Mouse (Mus musculus) brain, adult 2 months (tissue): ENCODE results near the gene Zfyve28.

Experiments used
- DNase-seq: peaks from one replicate; pipeline ENCODE4 v3.0.0; 2011; ENCODE audit warnings: low read depth, low spot score

The Zfyve28 gene

DNA sequence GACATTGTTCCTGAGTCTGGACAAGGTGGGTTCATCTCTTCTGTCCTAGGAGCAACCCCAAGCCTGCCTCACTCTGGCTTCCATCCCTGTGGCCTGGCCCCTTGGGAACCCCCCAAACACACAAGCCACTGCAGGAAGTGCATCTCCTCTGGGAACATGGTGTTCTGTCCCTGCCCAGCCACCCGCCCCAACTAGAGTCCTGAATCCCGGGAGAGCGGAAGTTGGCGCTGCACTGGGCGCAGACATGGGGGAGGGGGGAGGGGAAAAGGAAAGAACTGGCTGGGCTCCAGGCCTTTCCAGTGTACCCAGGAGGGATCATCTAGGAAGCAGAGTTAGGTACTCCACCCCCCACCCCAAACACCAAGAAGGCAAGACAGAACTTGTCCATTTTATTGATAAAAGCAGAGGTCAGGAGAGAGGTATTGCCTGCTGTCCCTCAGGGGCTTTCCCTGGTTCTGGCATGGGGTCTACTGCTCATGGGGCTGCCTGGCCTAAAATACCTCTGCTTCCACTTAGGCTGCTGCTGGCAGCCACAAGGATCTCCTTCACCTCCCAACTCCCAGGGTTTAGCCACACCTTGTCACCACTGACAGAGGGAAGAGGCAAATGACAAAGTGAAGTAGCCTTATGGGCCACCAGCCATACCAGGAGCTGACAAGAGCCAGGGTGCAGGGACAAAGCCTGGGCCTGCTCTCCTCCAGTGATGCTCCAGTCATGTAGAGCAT lies 104.9 kb downstream of the Zfyve28 start:
- DNase-seq: no peak

DNA sequence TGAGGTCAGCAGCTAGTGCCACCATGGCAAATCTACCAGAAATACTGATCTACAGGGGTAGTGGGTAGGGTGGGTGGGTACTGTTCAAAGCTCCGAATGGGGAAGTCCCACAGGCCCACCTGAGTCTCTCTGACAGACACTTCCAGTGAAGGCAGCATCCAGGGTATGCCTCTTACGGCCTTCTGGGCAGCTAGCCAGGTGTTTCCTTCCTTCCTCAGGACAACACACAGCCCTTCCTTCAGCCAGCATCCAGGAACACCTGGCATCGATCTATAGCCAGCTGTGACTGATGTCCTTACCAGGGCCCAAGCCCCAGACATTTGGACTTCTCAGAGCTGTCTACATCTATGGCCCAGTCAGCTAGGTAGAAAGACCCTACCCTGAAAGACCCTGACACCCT lies 105.8 kb downstream of the Zfyve28 start:
- no peak for DNase-seq

DNA sequence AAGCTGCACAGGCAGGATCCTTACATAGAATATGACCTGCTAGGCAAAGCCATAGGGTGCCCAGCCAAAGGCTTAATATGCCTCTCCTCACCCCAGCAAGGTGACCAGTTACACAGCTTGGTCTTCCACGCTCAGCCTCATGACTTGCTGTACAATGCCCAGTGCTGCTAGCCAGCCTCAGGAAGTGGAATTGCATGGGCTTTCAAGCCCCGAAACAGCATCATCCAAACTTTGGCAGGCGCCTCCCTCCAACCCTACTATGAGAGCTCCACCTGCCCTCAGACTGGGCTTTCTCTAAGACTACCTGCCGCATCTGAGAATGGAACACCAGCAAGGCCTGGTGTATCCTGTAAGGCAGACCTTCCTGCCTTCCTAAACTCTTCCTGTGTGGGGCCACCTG lies 110.4 kb downstream of the Zfyve28 start:
- DNase-seq: no peak

DNA sequence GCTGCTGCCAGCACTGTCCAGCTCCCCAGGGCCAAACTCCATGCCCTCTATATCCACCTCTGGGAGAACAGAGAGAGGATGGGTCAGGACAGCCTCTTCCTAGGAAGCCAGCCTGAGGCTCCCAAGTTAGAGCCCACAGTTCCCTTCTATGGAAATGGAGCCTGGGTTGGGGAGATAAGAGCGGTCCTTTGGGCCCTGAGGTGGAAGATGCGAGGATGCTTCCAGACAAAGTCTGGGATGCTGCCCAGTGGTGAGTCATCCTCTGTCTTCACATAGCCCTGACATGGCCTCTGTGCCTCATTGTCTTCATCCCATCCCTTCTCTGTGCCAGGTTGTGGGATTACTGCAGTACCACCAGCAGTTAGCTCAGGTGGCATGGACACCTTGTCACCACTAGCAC lies 111.2 kb downstream of the Zfyve28 start:
- peak; percentile 86 for DNase-seq

DNA sequence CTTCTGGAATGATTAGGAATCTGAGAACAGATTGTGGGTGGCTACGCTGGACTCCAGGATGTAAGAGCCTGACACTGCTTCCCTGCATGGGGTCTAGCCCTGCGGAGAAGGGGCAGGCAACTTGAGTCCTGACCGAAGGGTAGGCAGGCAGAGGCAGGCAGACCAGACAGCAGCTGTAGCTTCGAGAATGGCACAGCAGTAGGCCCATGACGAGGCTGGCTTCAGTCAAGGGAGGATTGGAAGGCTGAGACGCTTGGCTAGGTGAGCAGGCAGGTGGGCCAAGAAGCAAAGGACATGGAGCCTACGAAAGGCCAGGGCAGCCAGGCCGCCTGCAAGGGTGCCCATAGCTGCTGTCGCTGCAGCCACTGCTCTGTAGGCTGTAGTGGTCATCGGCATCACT lies 111.6 kb downstream of the Zfyve28 start:
- DNase-seq: peak; percentile 51

DNA sequence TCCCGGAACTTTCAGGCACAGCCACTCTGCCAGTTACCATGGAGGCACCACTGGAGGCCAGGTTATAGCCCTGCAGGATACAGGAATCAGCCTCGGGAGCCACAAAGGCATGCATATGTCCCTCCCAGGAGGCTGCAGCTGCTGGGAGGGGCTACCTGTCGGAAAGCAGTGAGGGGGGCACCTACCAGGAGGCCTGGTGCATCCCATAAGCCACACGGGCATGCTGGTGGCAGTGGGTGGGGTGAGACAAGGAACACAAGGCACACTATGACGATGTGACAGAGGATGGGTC lies 112.9 kb downstream of the Zfyve28 start:
- no peak for DNase-seq

DNA sequence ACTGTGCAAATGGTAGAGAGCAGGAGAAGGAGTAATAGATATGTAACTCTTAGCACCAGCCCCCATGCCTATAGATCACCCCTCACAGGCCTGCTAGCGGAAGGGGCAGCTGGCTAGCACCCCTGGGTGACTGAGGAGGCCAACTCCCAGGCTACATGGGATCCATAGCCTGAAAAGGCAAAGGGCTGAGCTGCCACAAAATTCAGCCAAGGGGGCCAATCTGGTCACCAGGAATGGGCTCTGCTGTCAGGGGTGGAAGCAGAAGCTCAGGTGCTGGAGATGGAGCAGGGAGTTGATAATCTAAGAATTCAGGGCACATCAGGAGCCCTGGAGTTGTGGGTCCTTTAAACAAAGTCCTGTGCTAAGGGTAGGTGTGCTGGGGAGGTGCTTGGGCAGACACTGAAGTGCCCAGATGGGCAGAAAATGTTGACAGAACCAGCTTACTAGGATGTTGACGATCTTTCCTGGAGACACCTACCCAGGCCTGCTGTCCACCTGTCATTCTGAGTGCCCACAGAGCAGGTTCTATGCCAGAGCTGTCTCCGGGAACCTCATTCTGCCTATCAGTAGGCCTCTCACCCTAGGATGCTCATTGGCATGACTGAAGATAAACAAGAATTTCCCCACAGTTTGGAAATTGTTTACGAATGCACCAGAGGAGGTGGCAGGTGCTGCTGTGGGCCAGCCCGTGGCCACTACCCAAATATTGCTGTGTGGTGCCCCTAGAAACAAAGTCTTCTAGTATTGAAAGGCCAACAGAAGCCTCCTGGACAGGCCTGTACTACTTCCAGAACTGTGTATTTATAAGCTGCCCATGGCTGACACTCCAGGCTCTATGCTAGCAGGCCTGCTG lies 113.5 kb downstream of the Zfyve28 start:
- peak; percentile 46 for DNase-seq

DNA sequence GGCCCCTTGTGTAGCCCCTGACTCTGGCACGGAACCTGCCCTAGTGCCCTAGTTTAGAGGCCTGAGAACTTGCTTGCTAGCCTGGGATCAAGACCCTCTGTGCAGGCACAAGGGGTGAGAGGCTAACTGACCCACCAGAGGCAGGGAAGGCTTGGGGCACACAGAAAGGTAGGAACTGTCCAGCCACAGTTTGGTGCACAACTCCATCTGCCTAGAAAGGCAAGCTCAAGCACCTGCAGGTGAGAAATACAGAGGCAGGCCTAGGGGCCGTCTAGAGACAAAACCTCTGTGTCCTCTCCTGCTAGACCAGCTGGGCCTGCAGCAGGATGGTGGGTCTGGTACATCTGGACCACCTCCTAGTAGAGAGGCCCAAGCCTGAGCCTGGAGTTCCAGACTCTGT lies 114.2 kb downstream of the Zfyve28 start:
- DNase-seq: no peak

DNA sequence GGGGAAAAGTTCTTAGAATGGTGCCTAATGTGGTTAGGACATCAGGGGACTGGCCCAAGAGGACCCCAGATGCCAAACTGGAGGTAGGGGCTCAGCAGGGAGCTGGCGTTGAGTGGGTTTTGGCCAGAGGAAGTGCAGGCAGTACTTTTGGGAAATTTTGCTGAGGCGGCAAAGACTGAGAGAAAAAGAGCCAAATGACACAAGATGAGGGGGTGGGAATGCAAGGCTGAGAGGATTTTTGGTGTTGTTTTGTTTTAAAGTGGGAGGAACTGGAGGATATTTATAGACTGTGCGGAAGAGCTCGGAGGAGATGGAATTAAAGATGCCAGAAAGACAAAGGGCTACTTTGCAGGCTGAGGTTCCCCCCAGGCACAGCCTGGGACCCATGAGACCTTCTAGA lies 117.5 kb downstream of the Zfyve28 start:
- DNase-seq: peak; percentile 75

DNA sequence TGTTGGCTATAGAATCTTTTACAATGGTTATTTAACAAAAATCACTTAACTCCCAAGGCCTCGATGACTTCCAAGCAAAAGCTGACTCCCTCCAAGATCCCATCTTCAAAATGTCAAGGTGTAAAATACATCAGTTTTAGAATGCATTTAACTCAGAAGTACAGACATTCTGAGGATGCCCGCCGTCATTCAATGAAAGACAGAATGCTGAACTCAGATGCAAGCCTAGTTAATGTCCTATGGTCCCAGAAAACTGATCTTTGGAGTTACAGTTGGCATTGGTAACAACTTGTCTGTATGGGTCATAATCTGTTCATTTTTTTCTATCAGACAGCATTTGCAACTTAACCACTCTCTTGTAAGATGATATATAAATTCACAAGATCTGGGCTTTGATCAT lies 118.3 kb downstream of the Zfyve28 start:
- no peak for DNase-seq

DNA sequence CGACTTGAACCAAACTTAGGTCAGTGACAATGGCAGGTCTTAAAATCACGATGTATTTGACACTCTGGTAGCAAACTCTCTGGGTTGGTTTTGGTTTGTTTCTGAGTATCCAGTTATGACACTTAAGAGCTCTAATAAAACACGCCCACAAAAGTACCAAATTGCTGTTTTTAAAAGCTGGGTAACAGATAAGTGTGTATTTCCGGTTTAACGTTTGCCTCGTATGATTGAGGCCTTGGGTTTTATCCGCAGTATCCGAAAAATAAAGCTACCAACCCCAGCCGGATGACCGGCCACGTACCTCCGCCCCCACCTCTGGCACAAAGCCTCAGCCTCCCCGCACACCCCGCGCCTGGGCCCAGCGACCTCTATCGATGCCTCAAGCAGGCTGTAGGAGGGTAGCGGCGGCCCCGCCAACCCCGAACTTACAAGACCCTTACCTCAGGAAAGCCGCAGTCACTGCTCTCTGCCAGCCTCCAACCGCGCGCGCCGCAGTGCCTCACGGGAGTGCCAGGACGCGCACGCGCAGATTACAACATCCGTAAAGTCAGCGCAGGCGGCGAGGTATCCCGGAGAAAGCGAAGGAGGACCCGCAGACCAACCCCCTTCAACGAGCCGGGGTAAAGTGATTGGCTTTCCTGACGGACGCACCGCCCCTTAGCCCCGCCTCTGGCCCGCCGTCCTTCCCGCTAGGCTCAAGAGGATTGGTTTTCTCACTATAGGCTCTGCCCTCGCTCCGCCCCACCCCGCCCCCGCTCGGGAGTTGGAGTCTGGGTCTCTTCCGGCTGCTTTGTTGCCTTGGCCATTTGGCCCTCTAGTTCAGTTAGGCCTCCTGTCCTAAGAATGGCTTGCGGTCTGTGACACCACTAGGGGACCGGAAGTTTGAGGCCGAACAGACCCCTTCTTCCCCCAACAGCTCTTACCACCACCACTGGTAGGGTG lies 119.0 kb downstream of the Zfyve28 start, which contains the start of the genes Poln and Haus3:
TSS of gene Poln (minus strand) at position 499 of the 942 bp plus-strand sequence.
TSS of gene Haus3 (minus strand) at position 578 of the 942 bp plus-strand sequence.
- DNase-seq: peak; percentile 99

DNA sequence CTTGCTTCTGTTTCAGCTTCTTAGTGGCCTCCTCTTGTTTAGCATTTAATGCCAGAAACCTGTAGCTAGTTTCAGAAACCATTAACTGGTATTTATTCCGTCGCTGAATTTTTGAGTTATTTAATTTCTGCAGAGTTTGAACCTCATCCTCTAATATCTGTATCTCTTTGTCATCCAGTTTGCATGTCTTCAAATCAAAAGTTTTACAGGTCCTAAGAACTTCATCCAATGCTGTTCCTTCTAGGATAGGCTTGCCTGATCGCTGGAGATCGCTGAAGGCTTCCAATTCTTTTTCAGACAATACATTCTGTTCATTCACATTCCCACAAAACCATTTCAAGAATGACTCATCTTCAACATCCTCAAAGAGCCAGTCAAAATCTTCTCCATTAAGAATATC lies 120.4 kb downstream of the Zfyve28 start:
- no peak for DNase-seq

DNA sequence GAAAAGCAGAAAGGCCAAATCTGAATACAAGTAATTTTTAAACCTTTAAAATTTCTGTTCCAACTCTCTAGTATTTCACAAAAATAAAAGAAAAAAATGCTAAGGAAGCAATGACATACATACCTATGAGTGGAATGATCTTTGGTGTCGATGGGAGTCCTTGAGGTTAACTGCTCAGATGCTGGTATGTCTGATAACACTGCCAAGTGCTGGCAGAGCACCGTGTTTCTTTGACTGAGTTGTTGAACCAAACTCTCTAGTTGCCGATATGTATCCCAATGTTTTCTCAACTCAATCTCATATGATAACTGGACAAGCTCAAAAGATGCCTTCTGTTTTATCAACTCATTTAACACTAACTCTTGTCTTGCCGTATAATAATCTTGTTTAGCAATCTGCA lies 122.5 kb downstream of the Zfyve28 start:
- no peak for DNase-seq

DNA sequence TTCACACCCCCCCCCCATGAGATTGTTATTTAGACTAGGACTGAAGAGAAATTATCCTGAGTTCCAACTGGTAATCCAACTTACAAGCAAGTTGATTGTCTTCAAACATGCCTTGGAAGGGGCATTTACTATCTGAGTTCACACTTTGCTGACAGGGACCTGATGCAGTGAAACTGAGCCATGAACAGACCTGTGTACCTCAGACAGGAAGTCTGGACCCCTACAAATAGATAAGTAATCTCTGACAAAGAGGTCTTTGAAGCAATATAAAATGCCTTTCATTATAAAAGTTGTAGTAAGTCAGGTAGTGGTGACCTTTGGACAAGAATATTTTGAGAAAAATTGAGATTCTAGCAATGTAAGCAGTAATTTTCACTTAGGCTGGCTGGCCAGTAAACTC lies 139.8 kb downstream of the Zfyve28 start:
- no peak for DNase-seq

DNA sequence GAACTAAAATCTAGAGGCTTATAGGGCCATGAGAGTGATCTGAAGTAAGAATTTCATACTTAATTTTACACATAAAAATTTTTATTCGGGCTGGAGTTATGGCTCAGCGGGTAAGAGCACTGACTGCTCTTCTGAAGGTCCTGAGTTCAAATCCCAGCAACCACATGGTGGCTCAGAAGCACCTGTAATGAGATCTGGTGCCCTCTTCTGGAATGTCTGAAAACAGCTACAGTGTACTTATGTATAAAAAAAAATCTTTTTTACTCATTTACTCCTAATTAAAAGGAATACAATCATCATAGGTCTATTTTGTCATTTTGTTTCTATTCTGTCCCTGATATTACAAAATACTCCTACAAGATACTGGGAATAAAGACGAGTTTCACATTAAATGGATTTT lies 140.7 kb downstream of the Zfyve28 start:
- no peak for DNase-seq
